Mouse (Mus musculus) gastrocnemius, postnatal 25 days (tissue): ENCODE data around the gene St8sia1. TPM values are rescaled to one million over a fixed set of nuclear protein-coding genes. Genes with fewer than 3 reads are reported as not detected.

Experiments used
- DNase-seq: peaks from one replicate; pipeline ENCODE4 v3.0.0; 2022
- total RNA-seq, 2 experiments: library from RNA; stranded (reverse); gene quantifications; 1 replicate in 1 of 2; 2 replicates in 1 of 2; pipeline ENCODE4 v1.2.3; 2021

St8sia1 gene
- total RNA-seq, 2 experiments from 2014 or later = 0.05 to 0.19 TPM

- DNase-seq = no peak
Measured at GRCm38 (mm10) chr6:142865199-142865598, 99.1 kb downstream of the St8sia1 start.

GRCm38 (mm10) chr6:142863881-142864280 lies 100.4 kb downstream of the St8sia1 start:
- no peak for DNase-seq

- no peak for DNase-seq
Measured at GRCm38 (mm10) chr6:142862265-142862664, 102.0 kb downstream of the St8sia1 start.

- DNase-seq = no peak
Measured at GRCm38 (mm10) chr6:142860396-142860795, 103.9 kb downstream of the St8sia1 start.

- DNase-seq = no peak
Measured at GRCm38 (mm10) chr6:142859946-142860345, 104.3 kb downstream of the St8sia1 start.

- no peak for DNase-seq
Measured at GRCm38 (mm10) chr6:142858937-142859336, 105.3 kb downstream of the St8sia1 start.

GRCm38 (mm10) chr6:142856258-142856874 lies 107.9 kb downstream of the St8sia1 start:
- DNase-seq = no peak

GRCm38 (mm10) chr6:142855761-142856160 lies 108.5 kb downstream of the St8sia1 start:
- no peak for DNase-seq

- no peak for DNase-seq
Measured at GRCm38 (mm10) chr6:142852419-142853377, 111.6 kb downstream of the St8sia1 start.

GRCm38 (mm10) chr6:142850436-142850835 lies 113.8 kb downstream of the St8sia1 start:
- no peak for DNase-seq

GRCm38 (mm10) chr6:142849326-142849725 lies 114.9 kb downstream of the St8sia1 start:
- no peak for DNase-seq

GRCm38 (mm10) chr6:142847914-142848674 lies 116.2 kb downstream of the St8sia1 start:
- DNase-seq = no peak

GRCm38 (mm10) chr6:142846855-142847254 lies 117.4 kb downstream of the St8sia1 start:
- DNase-seq = no peak

GRCm38 (mm10) chr6:142845066-142845465 lies 119.2 kb downstream of the St8sia1 start:
- DNase-seq = no peak

GRCm38 (mm10) chr6:142844061-142844460 lies 120.2 kb downstream of the St8sia1 start:
- DNase-seq = no peak

- no peak for DNase-seq
Measured at GRCm38 (mm10) chr6:142838501-142838900, 125.8 kb downstream of the St8sia1 start.

GRCm38 (mm10) chr6:142837326-142837725 lies 126.9 kb downstream of the St8sia1 start:
- no peak for DNase-seq

GRCm38 (mm10) chr6:142835726-142836125 lies 128.5 kb downstream of the St8sia1 start:
- no peak for DNase-seq

GRCm38 (mm10) chr6:142834911-142835310 lies 129.3 kb downstream of the St8sia1 start:
- DNase-seq = no peak

GRCm38 (mm10) chr6:142831706-142832105 lies 132.5 kb downstream of the St8sia1 start:
- no peak for DNase-seq

GRCm38 (mm10) chr6:142831243-142831642 lies 133.0 kb downstream of the St8sia1 start:
- no peak for DNase-seq

GRCm38 (mm10) chr6:142830221-142830620 lies 134.0 kb downstream of the St8sia1 start:
- DNase-seq = no peak

GRCm38 (mm10) chr6:142825449-142825848 lies 138.8 kb downstream of the St8sia1 start:
- no peak for DNase-seq
